Mouse (Mus musculus) cerebellum, postnatal 4 days (tissue): ENCODE data around the gene Hoga1.

Experiments used
- DNase-seq, 2 experiments: peaks; one replicate each; pipeline ENCODE4 v3.0.0; 2022; ENCODE audit warnings: low spot score in 2 of 2, mixed read lengths in 1 of 2

The Hoga1 gene

DNA sequence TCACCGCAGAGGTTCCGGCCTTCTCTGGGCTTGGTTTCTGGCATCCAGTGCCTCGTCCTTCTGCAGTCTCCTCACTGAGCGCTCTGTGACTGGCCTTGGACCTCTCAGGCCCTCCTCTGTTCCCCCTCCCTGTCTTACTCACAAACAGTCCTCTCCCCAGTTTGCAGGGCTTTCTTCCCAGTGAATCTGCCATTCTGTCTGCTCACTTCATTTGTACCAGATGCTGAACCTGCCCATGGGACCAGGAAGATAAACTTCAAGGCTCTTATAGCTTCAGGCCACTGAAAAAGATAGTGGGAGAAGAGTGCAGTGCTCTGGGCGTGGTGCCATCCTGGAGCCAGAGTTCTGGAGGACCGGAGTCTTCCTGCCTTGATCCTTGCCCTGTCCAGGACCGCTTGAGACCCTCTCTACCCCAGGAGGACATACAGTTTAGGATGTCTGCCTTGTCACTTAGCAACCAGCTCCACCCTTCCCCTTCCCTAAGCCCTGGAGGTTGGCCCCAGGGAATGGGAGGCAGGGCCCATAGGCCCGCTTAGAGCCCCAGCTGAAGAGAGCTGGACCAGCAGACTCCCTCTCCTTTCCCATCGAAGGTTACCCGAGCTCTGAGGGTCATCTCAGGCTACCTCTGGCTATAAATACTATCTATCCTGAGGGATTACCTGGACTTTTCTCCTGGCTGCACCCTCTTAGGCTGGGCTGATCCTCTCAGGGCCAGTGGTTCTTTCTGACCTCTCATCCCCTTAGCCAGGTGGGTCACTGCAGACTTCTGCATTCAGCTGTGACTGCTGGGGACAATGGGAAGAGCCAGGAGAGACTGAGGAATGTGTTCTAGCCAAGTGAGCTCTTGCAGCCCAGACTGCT lies 23.5 kb upstream of the Hoga1 start:
- DNase-seq, result no peak

GRCm38 (mm10) chr19:42022542-42022848 lies 22.9 kb upstream of the Hoga1 start:
- no peak for DNase-seq

- peak; percentile 75 to 86 for DNase-seq
These were observed 19.3 kb upstream of the Hoga1 start for GRCm38 (mm10) chr19:42026158-42026557.

- DNase-seq, result no peak
These were observed 14.3 kb upstream of the Hoga1 start for GRCm38 (mm10) chr19:42031112-42031511.

- DNase-seq, result no peak
These were observed 11.8 kb upstream of the Hoga1 start for GRCm38 (mm10) chr19:42033611-42034010.

GRCm38 (mm10) chr19:42034146-42034775 lies 11.1 kb upstream of the Hoga1 start:
- no peak for DNase-seq

- DNase-seq, result no peak
These were observed 10.4 kb upstream of the Hoga1 start for GRCm38 (mm10) chr19:42034881-42035455.

DNA sequence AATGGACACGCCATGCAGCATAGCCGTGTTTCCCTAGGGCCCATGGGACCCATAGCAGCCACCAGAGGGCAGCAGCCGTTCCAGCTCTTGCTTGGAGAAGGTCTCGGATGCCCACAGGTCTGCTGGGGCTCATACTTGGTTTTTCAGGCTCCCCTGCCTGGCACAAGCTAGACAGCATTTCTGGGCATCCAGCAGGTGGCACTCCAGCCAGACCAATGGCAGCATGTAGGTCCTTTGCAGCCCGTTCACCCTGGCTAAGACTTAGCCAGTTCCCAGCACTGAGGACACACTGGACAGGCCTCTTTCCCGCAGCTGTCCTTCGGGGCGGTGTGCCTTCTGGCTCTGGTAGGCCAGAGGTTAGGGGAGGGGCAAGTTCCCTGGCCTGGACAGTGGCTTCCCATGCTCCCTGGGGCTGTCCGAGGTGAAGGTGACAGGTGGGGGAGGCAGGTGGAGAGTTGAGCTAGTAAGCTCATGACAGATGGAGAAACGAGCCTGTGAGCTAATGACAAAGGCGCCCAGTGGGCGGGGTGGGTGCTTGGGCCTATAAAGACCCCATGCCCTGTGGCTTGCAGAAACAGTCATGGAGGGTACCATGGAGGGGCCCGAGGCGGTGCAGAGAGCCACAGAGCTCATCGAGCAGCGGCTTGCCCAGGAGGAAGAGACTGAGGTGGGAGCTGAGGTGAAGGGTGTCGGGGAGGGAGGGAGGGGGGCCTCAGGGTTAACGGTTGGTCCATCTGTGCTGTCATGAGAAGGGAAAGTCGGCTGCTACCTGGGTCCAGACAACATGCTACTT lies 9.8 kb upstream of the Hoga1 start, which contains the start of gene Ankrd2:
TSS of gene Ankrd2 (plus strand) at position 545 of the 793 bp plus-strand sequence.
- peak; percentile 73 to 84 for DNase-seq

GRCm38 (mm10) chr19:42036357-42036756 lies 9.1 kb upstream of the Hoga1 start:
- no peak for DNase-seq

GRCm38 (mm10) chr19:42037167-42037702 lies 8.2 kb upstream of the Hoga1 start:
- no peak for DNase-seq

- DNase-seq, result no peak
These were observed 7.1 kb upstream of the Hoga1 start for GRCm38 (mm10) chr19:42038310-42038709.

GRCm38 (mm10) chr19:42043988-42044387 lies 1.4 kb upstream of the Hoga1 start:
- DNase-seq, result no peak

DNA sequence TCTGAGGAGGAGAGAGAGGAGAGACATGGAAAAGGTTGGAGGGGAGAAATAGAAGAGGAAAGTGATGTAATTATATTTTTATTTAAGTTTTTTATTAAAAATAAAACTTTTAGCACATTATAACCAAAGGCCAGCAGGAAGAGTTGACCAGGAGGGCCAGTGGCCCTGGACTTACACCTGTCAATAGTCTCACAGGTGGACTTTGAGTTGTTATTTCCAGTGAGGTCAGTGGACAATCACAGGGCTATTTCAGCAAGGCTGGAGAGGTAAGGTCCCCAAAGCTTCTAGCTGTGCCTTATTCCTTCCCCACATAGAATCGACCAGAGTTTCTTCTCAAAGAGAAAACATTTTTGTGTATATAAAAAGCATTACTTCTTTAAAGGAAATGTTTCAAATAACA lies 4.8 kb downstream of the Hoga1 start:
- DNase-seq, result no peak

GRCm38 (mm10) chr19:42051351-42051750 lies 5.9 kb downstream of the Hoga1 start:
- DNase-seq, result no peak

GRCm38 (mm10) chr19:42051948-42052347 lies 6.5 kb downstream of the Hoga1 start, which contains the start of gene 4933411K16Rik:
Gene 4933411K16Rik, plus strand, starts transcription at chr19:42052248.
- no peak for DNase-seq

DNA sequence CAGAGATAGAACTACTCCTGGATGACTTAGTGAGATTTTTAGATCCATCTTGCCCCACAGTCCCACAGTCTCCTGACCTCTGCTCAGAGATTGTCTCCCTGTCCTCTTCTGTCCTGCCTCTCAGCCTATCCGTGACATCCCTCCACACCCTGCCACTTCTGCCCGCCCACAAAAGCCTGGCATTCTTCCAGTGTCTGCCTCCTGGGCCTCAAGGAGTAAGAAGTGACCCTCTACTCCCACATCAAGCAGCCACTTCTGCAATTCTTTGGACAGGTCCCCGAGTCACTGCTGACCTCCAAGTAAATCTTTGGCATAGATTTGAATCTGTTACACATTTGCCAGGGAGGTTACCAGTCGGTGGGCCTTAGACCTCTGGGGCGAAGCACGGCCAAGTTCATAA lies 8.8 kb downstream of the Hoga1 start:
- no peak for DNase-seq

DNA sequence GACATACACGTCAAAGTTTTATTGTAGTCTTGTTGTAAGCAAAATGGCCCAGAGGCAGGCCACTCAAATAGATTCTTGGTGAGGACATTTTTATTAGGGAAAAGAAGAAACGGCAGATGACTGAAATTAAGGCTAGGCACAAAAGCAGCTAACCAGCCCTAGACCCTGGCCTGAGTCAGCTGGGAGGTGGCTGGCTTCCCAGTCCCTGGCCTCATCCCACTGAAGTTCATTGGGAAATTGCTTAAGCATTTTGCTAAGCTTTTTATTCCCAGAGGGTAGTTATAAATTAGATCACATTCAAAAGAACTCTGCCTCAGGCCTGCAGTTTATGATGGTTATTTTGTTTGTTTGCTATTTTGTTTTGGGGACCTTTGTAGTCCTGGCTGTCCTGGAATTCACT lies 10.5 kb downstream of the Hoga1 start:
- DNase-seq, result no peak

DNA sequence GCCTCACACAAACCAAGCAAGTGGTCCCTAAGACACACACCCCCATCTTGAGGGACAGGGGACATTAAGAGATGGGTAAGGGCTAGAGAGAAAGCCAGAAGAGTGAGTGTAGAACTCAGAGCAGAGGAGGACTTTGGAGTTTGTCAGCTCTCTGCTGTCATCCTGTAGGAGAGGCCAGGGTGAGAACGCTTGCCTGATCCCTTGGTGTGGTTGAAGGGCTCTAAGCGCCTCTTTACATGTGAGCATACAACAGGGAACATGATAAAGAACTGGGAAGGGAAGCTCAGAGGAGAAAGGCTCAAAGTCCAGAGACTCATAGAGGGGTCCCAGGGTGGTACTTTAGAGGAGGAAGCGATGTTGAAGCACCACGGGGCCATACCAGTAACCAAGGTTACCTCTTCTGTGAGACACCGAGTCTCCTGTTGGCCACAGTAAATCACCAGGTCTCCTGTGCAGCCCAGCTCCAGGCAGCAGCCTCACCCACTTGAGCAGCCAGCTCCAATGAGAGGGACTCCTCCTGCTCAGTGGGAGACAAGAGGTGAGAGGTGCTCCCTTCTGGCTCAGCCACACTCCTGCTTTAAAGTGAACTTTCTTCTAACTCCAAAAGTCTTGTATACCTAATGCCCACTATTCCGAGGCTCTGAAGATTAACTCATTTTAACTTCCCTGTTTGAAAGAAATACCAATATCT lies 11.5 kb downstream of the Hoga1 start:
- no peak for DNase-seq

DNA sequence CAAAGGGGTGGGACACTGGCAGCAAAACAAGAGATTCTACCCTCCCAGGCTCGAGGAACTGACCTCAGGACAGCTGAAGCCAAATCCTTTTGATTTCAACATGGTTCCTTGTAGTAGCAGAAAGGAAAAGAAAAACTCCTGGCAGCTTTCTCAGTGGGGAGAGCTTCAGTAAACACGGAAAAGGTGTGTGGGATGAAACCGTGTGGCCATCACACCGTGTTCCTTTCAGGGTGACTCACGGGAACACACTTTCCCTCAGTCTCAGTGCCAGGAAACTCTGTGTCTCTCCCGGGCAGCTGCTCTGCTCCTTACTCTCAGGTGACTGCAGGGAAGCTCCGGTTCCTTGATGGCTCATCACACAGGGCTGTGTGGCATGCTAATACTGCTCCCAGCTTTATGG lies 13.0 kb downstream of the Hoga1 start:
- DNase-seq, result no peak

GRCm38 (mm10) chr19:42061443-42061842 lies 16.0 kb downstream of the Hoga1 start:
- no peak for DNase-seq
